Mouse (Mus musculus): ENCODE measurements around the gene Golt1a. TPM values are rescaled to one million over a fixed set of nuclear protein-coding genes. Genes with fewer than 3 reads are reported as not detected.

Gene Golt1a
- polyA plus RNA-seq, 1 experiment from 2014 or later, result not detected

DNA sequence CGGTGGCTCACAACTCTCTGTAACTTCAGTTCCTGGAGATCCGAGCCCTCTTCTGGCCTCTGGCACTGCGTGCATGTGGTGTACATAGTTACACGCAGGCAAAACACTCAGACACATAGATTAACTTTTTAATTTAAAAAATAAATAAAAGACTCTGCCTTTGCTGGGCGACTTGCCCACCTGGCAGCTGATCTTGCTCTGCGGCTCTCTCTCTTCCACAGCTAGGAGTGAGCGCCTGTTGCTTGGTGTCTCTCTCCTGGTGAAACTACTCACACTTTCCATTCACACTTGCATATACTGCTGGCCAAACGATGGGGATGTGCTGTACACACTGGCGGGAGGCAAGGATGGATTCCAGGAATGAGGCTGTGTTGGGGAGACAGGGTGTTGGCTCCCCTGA, 36.9 kb downstream of the Golt1a start:
- no peak overlapping the region for H3K27ac ChIP-seq (ENCODE audit: low read depth, low read length)
- no peaks in the 10 kb centered on the region for H3K36me3 ChIP-seq (ENCODE audit: control insufficient read depth, insufficient read depth, low read length)
- DNase-seq (ENCODE audit: low spot score) (no peak), ATAC-seq (no peak)
- no peaks in the 10 kb centered on the region for H3K9me3 ChIP-seq (replicated peaks; ENCODE audit: control insufficient read depth, low read length)
- H3K27me3 ChIP-seq (replicated peaks; ENCODE audit: control insufficient read depth, insufficient read depth, low read length), result no peaks in the 10 kb centered on the region
- 86% methylated on average over 9 of the region's 9 CpGs for WGBS
- H3K4me1 ChIP-seq (ENCODE audit: control insufficient read depth, insufficient read depth, low read length), result no peaks in the 10 kb centered on the region
- no peak overlapping the region for H3K4me2 ChIP-seq (ENCODE audit: low read length)
- H3K9ac ChIP-seq (ENCODE audit: low read length), result no peak overlapping the region
- H3K4me3 ChIP-seq (ENCODE audit: low read depth, low read length), result no peak overlapping the region

DNA sequence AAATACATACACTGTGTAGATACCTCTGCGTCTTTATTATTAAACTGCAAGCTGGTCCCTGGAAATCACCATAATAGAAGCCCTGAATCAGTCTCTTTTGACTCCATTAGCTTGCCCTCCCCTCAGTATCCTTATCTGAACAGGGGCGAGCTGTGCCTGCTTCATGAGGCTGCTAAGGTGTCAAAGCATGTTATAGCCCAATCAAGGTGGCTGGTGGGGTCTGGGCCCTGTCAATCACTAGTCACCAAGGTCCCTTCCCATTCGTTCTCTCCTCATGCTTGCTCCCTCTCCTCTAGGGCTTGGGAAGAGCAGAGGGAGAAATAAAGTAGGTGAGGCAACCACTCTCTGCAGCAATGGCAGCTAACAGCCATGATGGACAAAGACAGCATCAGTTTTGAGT, 37.6 kb downstream of the Golt1a start:
- H3K9me3 ChIP-seq (replicated peaks; ENCODE audit: control insufficient read depth, low read length), result no peaks in the 10 kb centered on the region
- H3K4me2 ChIP-seq (ENCODE audit: low read length), result no peak overlapping the region
- H3K4me3 ChIP-seq (ENCODE audit: low read depth, low read length), result no peak overlapping the region
- no peaks in the 10 kb centered on the region for H3K27me3 ChIP-seq (replicated peaks; ENCODE audit: control insufficient read depth, insufficient read depth, low read length)
- H3K27ac ChIP-seq (ENCODE audit: low read depth, low read length), result no peak overlapping the region
- H3K9ac ChIP-seq (ENCODE audit: low read length), result no peak overlapping the region
- DNase-seq (ENCODE audit: low spot score) (no peak), ATAC-seq (no peak)
- no peaks in the 10 kb centered on the region for H3K36me3 ChIP-seq (ENCODE audit: control insufficient read depth, insufficient read depth, low read length)
- H3K4me1 ChIP-seq (ENCODE audit: control insufficient read depth, insufficient read depth, low read length), result no peaks in the 10 kb centered on the region
- 73% methylated on average over 3 of the region's 3 CpGs for WGBS

DNA sequence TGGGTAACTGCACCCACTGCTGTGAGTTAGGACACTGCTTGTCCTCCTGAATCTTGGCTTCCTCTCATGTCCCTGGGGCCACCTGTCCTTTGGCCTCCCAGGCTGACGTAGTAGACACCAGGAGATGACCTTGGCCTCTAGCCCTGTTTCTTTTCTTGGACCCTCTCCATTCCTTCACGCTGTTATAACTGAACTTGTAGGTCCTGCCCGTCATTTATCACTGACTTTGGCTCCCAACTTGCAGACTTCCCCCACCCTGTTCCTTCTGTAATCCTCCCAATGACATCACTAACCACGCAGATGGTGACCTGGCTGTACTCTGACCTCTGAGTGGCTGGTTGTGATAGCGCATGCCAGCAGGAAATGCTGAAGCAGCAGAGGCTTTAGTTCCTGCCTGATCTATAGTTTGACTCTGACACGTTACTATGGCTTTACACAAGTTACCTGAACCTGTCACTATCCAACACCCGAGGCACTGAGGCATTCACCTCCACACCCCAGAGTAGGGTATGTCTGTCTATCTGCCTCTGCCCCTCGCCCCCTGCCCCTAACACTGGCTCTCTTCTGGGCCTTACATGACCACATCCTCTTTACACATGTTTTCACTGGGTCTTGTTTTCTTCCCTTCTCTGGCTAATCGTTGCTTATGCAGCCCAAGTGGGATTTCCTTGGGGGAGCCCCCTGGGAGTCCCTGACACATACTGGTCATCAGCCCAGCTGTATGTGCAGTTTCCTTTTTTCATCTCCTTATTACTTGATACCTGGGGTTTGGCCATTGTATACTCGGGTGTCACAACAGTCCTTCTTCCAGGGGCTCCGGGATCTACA, 38.3 kb downstream of the Golt1a start:
- no peaks in the 10 kb centered on the region for H3K9me3 ChIP-seq (replicated peaks; ENCODE audit: control insufficient read depth, low read length)
- ATAC-seq, result no peak
- 84% methylated on average over 11 of the region's 11 CpGs for WGBS

GRCm38 (mm10) chr1:133350210-133350609, 40.6 kb downstream of the Golt1a start, which contains the start of gene Ren1:
Gene Ren1 (plus strand): TSS chr1:133350510.
- DNase-seq (ENCODE audit: low spot score) (no peak), ATAC-seq (no peak)
- Histone ChIP-seq H3K4me2 (ENCODE audit: low read length) (no peak within 1 kb of the TSS), H3K9me3 (replicated peaks; ENCODE audit: control insufficient read depth, low read length) (no peaks in the 10 kb centered on the region), H3K27ac (ENCODE audit: low read depth, low read length) (no peak within 1 kb of the TSS), H3K4me1 (ENCODE audit: control insufficient read depth, insufficient read depth, low read length) (no peaks in the 10 kb centered on the region), H3K36me3 (ENCODE audit: control insufficient read depth, insufficient read depth, low read length) (no peaks in the 10 kb centered on the region), H3K4me3 (ENCODE audit: low read depth, low read length) (no peak within 1 kb of the TSS), H3K9ac (ENCODE audit: low read length) (no peak within 1 kb of the TSS), H3K27me3 (replicated peaks; ENCODE audit: control insufficient read depth, insufficient read depth, low read length) (no peaks in the 10 kb centered on the region)
- 88% methylated on average over 1 of the region's 1 CpGs for WGBS

More for the DNA sequence above, 38.3 kb downstream of the Golt1a start:
- Histone ChIP-seq H3K4me2 (ENCODE audit: low read length) (no peak overlapping the region), H3K27me3 (replicated peaks; ENCODE audit: control insufficient read depth, insufficient read depth, low read length) (no peaks in the 10 kb centered on the region), H3K4me1 (ENCODE audit: control insufficient read depth, insufficient read depth, low read length) (no peaks in the 10 kb centered on the region), H3K4me3 (ENCODE audit: low read depth, low read length) (no peak overlapping the region), H3K36me3 (ENCODE audit: control insufficient read depth, insufficient read depth, low read length) (no peaks in the 10 kb centered on the region), H3K9ac (ENCODE audit: low read length) (no peak overlapping the region), H3K27ac (ENCODE audit: low read depth, low read length) (no peak overlapping the region)
- no peak for DNase-seq (ENCODE audit: low spot score)

GRCm38 (mm10) chr1:133351762-133352161, 42.2 kb downstream of the Golt1a start:
- H3K4me2 ChIP-seq (ENCODE audit: low read length), result no peak overlapping the region
- peak; percentile 52 for DNase-seq (ENCODE audit: low spot score)
- no peaks in the 10 kb centered on the region for H3K27me3 ChIP-seq (replicated peaks; ENCODE audit: control insufficient read depth, insufficient read depth, low read length)
- WGBS, result 58% methylated on average over 9 of the region's 9 CpGs
- no peak overlapping the region for H3K4me3 ChIP-seq (ENCODE audit: low read depth, low read length)
- H3K4me1 ChIP-seq (ENCODE audit: control insufficient read depth, insufficient read depth, low read length), result no peaks in the 10 kb centered on the region
- H3K36me3 ChIP-seq (ENCODE audit: control insufficient read depth, insufficient read depth, low read length), result no peaks in the 10 kb centered on the region
- ATAC-seq, result no peak
- H3K9ac ChIP-seq (ENCODE audit: low read length), result no peak overlapping the region
- no peak overlapping the region for H3K27ac ChIP-seq (ENCODE audit: low read depth, low read length)
- H3K9me3 ChIP-seq (replicated peaks; ENCODE audit: control insufficient read depth, low read length), result no peaks in the 10 kb centered on the region

DNA sequence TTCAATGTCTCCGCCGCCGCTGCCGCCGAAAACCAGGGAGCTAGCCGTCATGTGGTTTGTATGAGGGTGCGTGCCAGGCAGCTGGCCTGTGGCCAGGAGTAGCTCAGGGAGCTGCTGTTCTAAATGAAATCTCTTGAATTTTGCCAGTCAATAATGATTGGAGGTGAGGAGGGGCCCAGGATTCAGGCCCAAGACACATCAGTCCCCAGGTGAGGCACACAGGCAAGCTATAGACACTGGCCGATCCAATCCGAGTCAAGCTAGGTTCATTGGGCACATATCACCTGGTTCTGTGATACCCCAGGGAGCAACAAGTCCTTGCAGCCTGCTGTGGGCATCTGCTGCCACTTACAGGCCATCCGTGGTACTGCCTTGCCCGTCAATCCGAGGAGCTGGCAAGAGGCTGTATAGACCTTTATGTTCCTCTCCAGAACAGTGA, 43.8 kb downstream of the Golt1a start:
- ATAC-seq, result peak; percentile 75

GRCm38 (mm10) chr1:133355469-133355868, 45.9 kb downstream of the Golt1a start:
- H3K9ac ChIP-seq (ENCODE audit: low read length), result no peak overlapping the region
- no peak for DNase-seq (ENCODE audit: low spot score)
- WGBS, result 58% methylated on average over 5 of the region's 5 CpGs

More for the DNA sequence above, 43.8 kb downstream of the Golt1a start:
- H3K36me3 ChIP-seq (ENCODE audit: control insufficient read depth, insufficient read depth, low read length), result no peaks in the 10 kb centered on the region
- H3K27ac ChIP-seq (ENCODE audit: low read depth, low read length), result no peak overlapping the region
- whole genome bisulfite sequencing, result 23% methylated on average over 12 of the region's 12 CpGs
- no peaks in the 10 kb centered on the region for H3K27me3 ChIP-seq (replicated peaks; ENCODE audit: control insufficient read depth, insufficient read depth, low read length)
- no peaks in the 10 kb centered on the region for H3K4me1 ChIP-seq (ENCODE audit: control insufficient read depth, insufficient read depth, low read length)
- 0 out of 2 replicates have a peak overlapping the region, but pooled peaks have one; percentile 5 for H3K4me2 ChIP-seq (ENCODE audit: low read length)
- peak; percentile 82 for DNase-seq (ENCODE audit: low spot score)
- no peak overlapping the region for H3K4me3 ChIP-seq (ENCODE audit: low read depth, low read length)
- no peaks in the 10 kb centered on the region for H3K9me3 ChIP-seq (replicated peaks; ENCODE audit: control insufficient read depth, low read length)
- no peak overlapping the region for H3K9ac ChIP-seq (ENCODE audit: low read length)

GRCm38 (mm10) chr1:133355912-133356311, 46.3 kb downstream of the Golt1a start:
- Histone ChIP-seq H3K27me3 (replicated peaks; ENCODE audit: control insufficient read depth, insufficient read depth, low read length) (no peaks in the 10 kb centered on the region), H3K4me2 (ENCODE audit: low read length) (no peak overlapping the region), H3K9me3 (replicated peaks; ENCODE audit: control insufficient read depth, low read length) (no peaks in the 10 kb centered on the region), H3K27ac (ENCODE audit: low read depth, low read length) (no peak overlapping the region), H3K4me3 (ENCODE audit: low read depth, low read length) (no peak overlapping the region), H3K36me3 (ENCODE audit: control insufficient read depth, insufficient read depth, low read length) (no peaks in the 10 kb centered on the region), H3K9ac (ENCODE audit: low read length) (no peak overlapping the region), H3K4me1 (ENCODE audit: control insufficient read depth, insufficient read depth, low read length) (no peaks in the 10 kb centered on the region)
- whole genome bisulfite sequencing, result 64% methylated on average over 15 of the region's 15 CpGs
- no peak for DNase-seq (ENCODE audit: low spot score)
- no peak for ATAC-seq

More at GRCm38 (mm10) chr1:133355469-133355868, 45.9 kb downstream of the Golt1a start:
- H3K36me3 ChIP-seq (ENCODE audit: control insufficient read depth, insufficient read depth, low read length), result no peaks in the 10 kb centered on the region
- H3K27ac ChIP-seq (ENCODE audit: low read depth, low read length), result no peak overlapping the region
- H3K9me3 ChIP-seq (replicated peaks; ENCODE audit: control insufficient read depth, low read length), result no peaks in the 10 kb centered on the region
- no peak for ATAC-seq
- no peaks in the 10 kb centered on the region for H3K27me3 ChIP-seq (replicated peaks; ENCODE audit: control insufficient read depth, insufficient read depth, low read length)
- no peaks in the 10 kb centered on the region for H3K4me1 ChIP-seq (ENCODE audit: control insufficient read depth, insufficient read depth, low read length)
- no peak overlapping the region for H3K4me3 ChIP-seq (ENCODE audit: low read depth, low read length)
- H3K4me2 ChIP-seq (ENCODE audit: low read length), result no peak overlapping the region

DNA sequence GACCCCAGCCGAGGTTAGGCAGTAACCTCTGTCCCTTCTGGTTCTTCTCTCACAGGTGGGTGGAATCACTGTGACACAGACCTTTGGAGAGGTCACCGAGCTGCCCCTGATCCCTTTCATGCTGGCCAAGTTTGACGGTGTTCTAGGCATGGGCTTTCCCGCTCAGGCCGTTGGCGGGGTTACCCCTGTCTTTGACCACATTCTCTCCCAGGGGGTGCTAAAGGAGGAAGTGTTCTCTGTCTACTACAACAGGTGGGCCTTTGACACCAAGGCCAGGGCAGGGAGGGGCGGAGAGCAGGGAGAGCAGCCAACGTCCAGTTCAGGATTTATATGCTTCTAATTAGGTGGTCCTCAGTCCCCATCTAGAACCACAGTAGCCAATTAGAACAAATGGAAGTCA, 46.7 kb downstream of the Golt1a start:
- no peaks in the 10 kb centered on the region for H3K27me3 ChIP-seq (replicated peaks; ENCODE audit: control insufficient read depth, insufficient read depth, low read length)
- H3K9ac ChIP-seq (ENCODE audit: low read length), result no peak overlapping the region
- DNase-seq (ENCODE audit: low spot score), result no peak
- no peak overlapping the region for H3K27ac ChIP-seq (ENCODE audit: low read depth, low read length)
- ATAC-seq, result no peak
- H3K36me3 ChIP-seq (ENCODE audit: control insufficient read depth, insufficient read depth, low read length), result no peaks in the 10 kb centered on the region
- no peaks in the 10 kb centered on the region for H3K4me1 ChIP-seq (ENCODE audit: control insufficient read depth, insufficient read depth, low read length)
- 74% methylated on average over 8 of the region's 8 CpGs for WGBS
- no peak overlapping the region for H3K4me3 ChIP-seq (ENCODE audit: low read depth, low read length)
- H3K9me3 ChIP-seq (replicated peaks; ENCODE audit: control insufficient read depth, low read length), result no peaks in the 10 kb centered on the region
- H3K4me2 ChIP-seq (ENCODE audit: low read length), result no peak overlapping the region
